Mouse (Mus musculus): ENCODE measurements around the gene Olfml3.

The Olfml3 gene

GRCm38 (mm10) chr3:103712196-103712595 is 25.6 kb downstream of the Olfml3 start:
- in situ Hi-C loops (cut with MboI, MseI): no loop called here

- in situ Hi-C loops (cut with MboI, MseI): no loop called here
Observed at GRCm38 (mm10) chr3:103709470-103710040, 28.2 kb downstream of the Olfml3 start.

GRCm38 (mm10) chr3:103705426-103705825 is 32.4 kb downstream of the Olfml3 start:
- in situ Hi-C loops (cut with MboI, MseI): no loop called here

- in situ Hi-C loops (cut with MboI, MseI): no loop called here
Observed at GRCm38 (mm10) chr3:103704661-103705060, 33.1 kb downstream of the Olfml3 start.

GRCm38 (mm10) chr3:103696388-103696925 is 41.3 kb downstream of the Olfml3 start:
- in situ Hi-C loops (cut with MboI, MseI): no loop called here

- in situ Hi-C loops (cut with MboI, MseI): no loop called here
Observed at GRCm38 (mm10) chr3:103695556-103695955, 42.2 kb downstream of the Olfml3 start.

GRCm38 (mm10) chr3:103690506-103690905 is 47.3 kb downstream of the Olfml3 start:
- in situ Hi-C loops (cut with MboI, MseI): no loop called here

- in situ Hi-C loops (cut with MboI, MseI): no loop called here
Observed at GRCm38 (mm10) chr3:103689043-103689442, 48.8 kb downstream of the Olfml3 start.

GRCm38 (mm10) chr3:103683966-103684319 is 53.9 kb downstream of the Olfml3 start:
- in situ Hi-C loops (cut with MboI, MseI): no loop called here

GRCm38 (mm10) chr3:103683234-103683965 is 54.4 kb downstream of the Olfml3 start:
- in situ Hi-C loops (cut with MboI, MseI): no loop called here

- in situ Hi-C loops (cut with MboI, MseI): no loop called here
Observed at GRCm38 (mm10) chr3:103682473-103682872, 55.3 kb downstream of the Olfml3 start.

- in situ Hi-C loops (cut with MboI, MseI): loop anchor here (10.0 kb wide), 1 partner anchor 64 kb away; no protein-coding TSS in a partner anchor
Observed at GRCm38 (mm10) chr3:103678811-103679210, 59.0 kb downstream of the Olfml3 start.

GRCm38 (mm10) chr3:103672716-103673115 is 65.1 kb downstream of the Olfml3 start:
- in situ Hi-C loops (cut with MboI, MseI): loop anchor here (10.0 kb wide), 1 partner anchor 58 kb away; no protein-coding TSS in a partner anchor
